Mouse (Mus musculus) midbrain, postnatal 0 days (tissue): ENCODE measurements around the gene Hsd17b3. TPM values are rescaled to one million over a fixed set of nuclear protein-coding genes. Genes with fewer than 3 reads are reported as not detected.

ENCODE experiments used
- ATAC-seq: fragments of 200-750 bp; cut with Nextera tagmentation; 2 replicates; pipeline ENCODE4 v1.8.0; 2017; ENCODE audit warnings: moderate number of reproducible peaks, mild to moderate bottlenecking, moderate TSS enrichment, moderate library complexity; ENCODE audit not compliant: low FRiP score
- DNase-seq: peaks from one replicate; pipeline ENCODE4 v3.0.0-alpha.2; 2015; ENCODE audit warnings: low spot score
- H3K27ac ChIP-seq: fragments of 300-500 bp; sonication (generic); 2 replicates; pipeline ENCODE4 v1.5.1; 2014; ENCODE audit warnings: low read depth, mild to moderate bottlenecking, low read length, mixed read lengths
- H3K27me3 ChIP-seq: fragments of 300-500 bp; sonication (generic); 2 replicates; pipeline ENCODE4 v1.6.1; 2014; ENCODE audit warnings: low read length, control low read depth, mixed read lengths; ENCODE audit not compliant: insufficient read depth
- H3K36me3 ChIP-seq: fragments of 300-500 bp; sonication (generic); 2 replicates; pipeline ENCODE4 v1.6.1; 2014; ENCODE audit warnings: low read length, control low read depth, mixed read lengths; ENCODE audit not compliant: insufficient read depth
- H3K4me1 ChIP-seq: fragments of 300-500 bp; sonication (generic); 2 replicates; pipeline ENCODE4 v1.6.1; 2014; ENCODE audit warnings: mild to moderate bottlenecking, control low read depth, antibody characterized with exemption, low read length, mixed read lengths; ENCODE audit not compliant: insufficient read depth
- H3K4me2 ChIP-seq: fragments of 300-500 bp; sonication (generic); 2 replicates; pipeline ENCODE4 v1.6.1; 2014; ENCODE audit warnings: low read depth, mild to moderate bottlenecking, low read length, mixed read lengths; ENCODE audit not compliant: poor library complexity, severe bottlenecking
- H3K4me3 ChIP-seq: fragments of 300-500 bp; sonication (generic); 2 replicates; pipeline ENCODE4 v1.5.1; 2014; ENCODE audit warnings: low read depth, mild to moderate bottlenecking, low read length, moderate library complexity
- H3K9ac ChIP-seq: fragments of 300-500 bp; sonication (generic); replicated peaks from 2 replicates; pipeline ENCODE4 v1.6.1; 2014; ENCODE audit warnings: mild to moderate bottlenecking, low read length, moderate library complexity, mixed read lengths; ENCODE audit not compliant: poor library complexity, severe bottlenecking
- H3K9me3 ChIP-seq: fragments of 300-500 bp; sonication (generic); 2 replicates; pipeline ENCODE4 v1.6.1; 2016; ENCODE audit warnings: low read length, control low read depth
- CTCF ChIP-seq: IDR thresholded peaks from 2 replicates; pipeline ENCODE4 v1.5.1; 2016; ENCODE audit warnings: antibody characterized with exemption, mild to moderate bottlenecking
- WGBS: fragments of 180-500 bp; shearing (Covaris S2); extraction: QIAGEN DNeasy Blood & Tissue Kit; methylation state at CpG from one replicate; pipeline ENCODE4 v1.1.7; 2014; 5-methylcytosine and 5-hydroxymethylcytosine counted together
- polyA plus RNA-seq: library from polyadenylated mRNA; unstranded; fragments of >200 nt; fragmentation: Nextera tagmentation; extraction: Ambion mirVana; gene quantifications from 2 replicates; pipeline ENCODE4 v1.2.1, GENCODE M21; 2015
- total RNA-seq: library from RNA; depleted of rRNA; stranded (reverse); fragments of >200 nt; gene quantifications from 2 replicates; pipeline ENCODE4 v1.2.3, GENCODE M21; 2014

The Hsd17b3 gene
- total and polyA plus RNA-seq, 2 experiments from 2014 or later, result not detected

DNA sequence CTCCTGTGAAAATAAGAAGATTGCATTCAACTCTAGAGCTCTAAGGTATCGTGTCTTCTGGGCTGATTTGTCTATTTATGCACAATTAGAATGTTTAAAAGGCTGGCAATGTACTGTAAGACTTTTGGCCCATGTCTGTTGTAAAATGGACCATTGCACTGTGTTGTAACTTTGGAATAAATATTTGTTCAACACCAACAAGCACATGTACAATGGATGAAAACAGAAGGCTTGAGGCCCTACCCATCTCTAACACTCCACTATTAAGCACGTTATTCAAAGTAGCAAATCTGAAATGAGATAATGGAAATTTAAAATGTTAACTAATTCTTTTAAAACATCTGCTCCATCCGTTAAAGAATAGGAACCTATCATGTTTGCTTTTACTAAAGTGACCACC lies 18.1 kb upstream of the Hsd17b3 start:
- DNase-seq, result no peak
- H3K4me1 ChIP-seq, result no peaks in the 10 kb centered on the region; the same call in 1 of the 2 replicates
- H3K4me2 ChIP-seq, result no peak overlapping the region
- no peaks in the 10 kb centered on the region for H3K36me3 ChIP-seq
- TF ChIP-seq CTCF, result no peak
- no peak overlapping the region for H3K27ac ChIP-seq
- H3K9ac ChIP-seq, result no peak overlapping the region
- no peaks in the 10 kb centered on the region for H3K27me3 ChIP-seq
- no peaks in the 10 kb centered on the region for H3K9me3 ChIP-seq
- no peak for ATAC-seq
- no peak overlapping the region for H3K4me3 ChIP-seq
- WGBS, result 47% methylated on average over 3 of the region's 3 CpGs

GRCm38 (mm10) chr13:64105690-64106089 lies 16.7 kb upstream of the Hsd17b3 start:
- H3K9me3 ChIP-seq, result no peaks in the 10 kb centered on the region
- DNase-seq, result no peak
- WGBS, result 94% methylated on average over 3 of the region's 3 CpGs

DNA sequence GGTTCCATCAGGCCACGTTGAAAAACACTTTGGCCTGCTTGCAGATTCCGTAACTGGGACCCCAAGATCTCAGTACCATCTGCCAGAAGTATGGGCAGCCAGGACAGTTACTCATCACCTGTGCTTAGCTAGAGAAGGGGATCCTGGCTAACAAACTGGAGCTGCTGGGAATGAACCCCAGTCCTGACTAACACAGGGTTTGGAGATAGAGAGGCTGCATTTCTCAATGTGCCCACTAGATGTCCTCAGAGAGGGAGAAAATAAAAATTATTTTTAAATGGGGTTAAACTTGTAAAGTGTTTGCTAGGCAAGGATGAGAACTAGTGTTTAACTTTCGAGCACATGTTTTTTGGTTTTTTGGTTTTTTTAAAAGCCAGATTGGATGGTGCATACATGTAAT lies 11.2 kb upstream of the Hsd17b3 start:
- Histone ChIP-seq H3K9ac (no peak overlapping the region), H3K4me3 (no peak overlapping the region), H3K36me3 (no peaks in the 10 kb centered on the region), H3K27ac (no peak overlapping the region), H3K4me2 (no peak overlapping the region), H3K4me1 (no peaks in the 10 kb centered on the region), H3K27me3 (no peaks in the 10 kb centered on the region), H3K9me3 (no peaks in the 10 kb centered on the region)
- peak; percentile 48 for DNase-seq
- WGBS, result 68% methylated on average over 3 of the region's 3 CpGs
- TF ChIP-seq CTCF, result peak; percentile 82
- no peak; the same call in 1 of the 2 replicates for ATAC-seq

More at GRCm38 (mm10) chr13:64105690-64106089, 16.7 kb upstream of the Hsd17b3 start:
- Histone ChIP-seq H3K4me3 (no peak overlapping the region), H3K36me3 (no peaks in the 10 kb centered on the region), H3K27me3 (no peaks in the 10 kb centered on the region), H3K4me2 (no peak overlapping the region), H3K9ac (no peak overlapping the region), H3K27ac (no peak overlapping the region), H3K4me1 (no peaks in the 10 kb centered on the region; the same call in 1 of the 2 replicates)
- no peak for ATAC-seq
- TF ChIP-seq CTCF, result no peak

DNA sequence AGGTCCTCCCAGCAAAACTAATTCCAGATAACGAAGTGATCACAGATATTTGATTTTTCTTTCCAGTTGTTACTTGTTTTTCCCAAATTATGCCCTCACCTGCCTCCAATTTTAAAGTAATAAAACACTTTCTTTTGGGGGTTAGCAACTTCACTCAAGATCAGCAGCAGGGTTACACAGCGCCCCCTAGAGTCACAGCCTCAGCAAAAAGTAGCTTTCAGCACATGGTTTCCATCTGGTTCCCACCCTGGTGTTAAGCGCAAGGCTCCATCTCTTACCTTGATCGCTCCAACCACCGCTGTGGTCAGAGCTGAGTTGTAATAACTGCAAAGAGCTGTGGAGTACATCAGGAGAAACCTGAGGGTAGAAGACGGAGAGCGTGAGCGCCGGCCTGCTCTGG lies 10.0 kb upstream of the Hsd17b3 start:
- no peaks in the 10 kb centered on the region for H3K9me3 ChIP-seq
- H3K4me1 ChIP-seq, result no peaks in the 10 kb centered on the region
- H3K9ac ChIP-seq, result no peak overlapping the region
- H3K27me3 ChIP-seq, result no peaks in the 10 kb centered on the region
- no peak overlapping the region for H3K4me2 ChIP-seq
- peak; percentile 58 for TF ChIP-seq CTCF
- ATAC-seq (no peak), DNase-seq (no peak)
- 75% methylated on average over 9 of the region's 9 CpGs for WGBS
- no peak overlapping the region for H3K4me3 ChIP-seq
- H3K27ac ChIP-seq, result no peak overlapping the region
- H3K36me3 ChIP-seq, result no peaks in the 10 kb centered on the region

DNA sequence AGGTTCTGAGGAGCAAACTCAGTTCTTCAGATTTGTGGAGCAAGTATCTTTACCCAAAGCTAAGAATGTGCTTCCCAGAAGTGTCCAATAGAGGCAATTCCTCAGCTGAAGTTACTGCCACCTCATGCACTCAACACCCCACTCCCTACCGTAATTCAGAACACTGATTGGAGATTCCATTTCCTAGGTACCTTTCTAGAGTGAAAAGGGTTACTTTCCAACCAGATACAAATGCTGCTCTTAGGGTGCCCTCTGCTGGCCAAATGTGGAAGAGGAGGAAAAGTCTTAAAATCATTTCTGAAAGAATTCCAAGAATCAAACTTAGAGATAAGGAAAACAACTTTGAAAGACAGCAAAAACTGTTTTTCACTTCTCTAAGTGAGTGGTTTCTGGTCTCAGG lies 4.3 kb upstream of the Hsd17b3 start:
- Histone ChIP-seq H3K4me1 (no peaks in the 10 kb centered on the region), H3K9me3 (no peaks in the 10 kb centered on the region), H3K36me3 (no peaks in the 10 kb centered on the region), H3K27ac (no peak overlapping the region), H3K4me3 (no peak overlapping the region), H3K27me3 (no peaks in the 10 kb centered on the region), H3K9ac (no peak overlapping the region), H3K4me2 (no peak overlapping the region)
- WGBS, result 7% methylated on average over 1 of the region's 1 CpGs
- DNase-seq (peak; percentile 78), ATAC-seq (no peak)
- peak; percentile 94 for TF ChIP-seq CTCF

DNA sequence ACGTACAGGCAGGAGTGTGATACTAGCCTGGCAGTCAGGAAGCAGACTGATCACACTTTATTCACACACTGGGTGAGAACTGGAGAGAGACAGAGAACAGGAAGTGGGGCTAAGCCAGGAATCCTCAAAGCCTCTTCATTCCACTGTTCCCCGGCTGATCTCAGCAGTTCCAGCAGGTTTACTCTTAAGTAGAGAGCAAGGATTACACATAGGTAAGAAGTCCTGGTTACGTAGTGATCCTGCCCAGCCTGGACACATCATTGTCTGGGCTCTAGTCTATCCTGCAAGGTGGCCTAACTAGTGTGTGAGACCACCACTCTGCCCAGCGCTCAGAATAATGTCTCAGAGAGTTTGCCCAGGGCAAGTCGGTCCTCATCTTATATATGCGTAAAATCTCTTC lies 3.7 kb upstream of the Hsd17b3 start:
- Histone ChIP-seq H3K4me3 (no peak overlapping the region), H3K9ac (no peak overlapping the region), H3K4me1 (no peaks in the 10 kb centered on the region), H3K27me3 (no peaks in the 10 kb centered on the region), H3K27ac (no peak overlapping the region), H3K4me2 (no peak overlapping the region), H3K9me3 (no peaks in the 10 kb centered on the region), H3K36me3 (no peaks in the 10 kb centered on the region)
- ATAC-seq, result no peak
- WGBS, result 62% methylated on average over 6 of the region's 6 CpGs
- no peak for TF ChIP-seq CTCF
- no peak for DNase-seq
